Mouse (Mus musculus) embryonic facial prominence, embryonic 13.5 days (tissue): ENCODE results near the gene Bik. TPM values are rescaled to one million over a fixed set of nuclear protein-coding genes. Genes with fewer than 3 reads are reported as not detected.

Experiments used
- ATAC-seq: fragments of 200-750 bp; cut with Nextera tagmentation; 2 replicates; pipeline ENCODE4 v1.8.0; 2017; ENCODE audit warnings: low read depth; ENCODE audit not compliant: insufficient number of reproducible peaks, insufficient read depth, low FRiP score, low TSS enrichment
- H3K27ac ChIP-seq: fragments of 300-500 bp; sonication (generic); 2 replicates; pipeline ENCODE4 v1.5.1; 2015; ENCODE audit warnings: moderate library complexity, mild to moderate bottlenecking, inconsistent platforms
- H3K27me3 ChIP-seq: fragments of 300-500 bp; sonication (generic); 2 replicates; pipeline ENCODE4 v1.6.1; 2015; ENCODE audit warnings: mild to moderate bottlenecking, inconsistent platforms
- H3K36me3 ChIP-seq: fragments of 300-500 bp; sonication (generic); 2 replicates; pipeline ENCODE4 v1.6.1; 2015; ENCODE audit warnings: mild to moderate bottlenecking, inconsistent platforms
- H3K4me1 ChIP-seq: fragments of 300-500 bp; sonication (generic); 2 replicates; pipeline ENCODE4 v1.6.1; 2015; ENCODE audit warnings: inconsistent platforms
- H3K4me2 ChIP-seq: fragments of 300-500 bp; sonication (generic); 2 replicates; pipeline ENCODE4 v1.6.1; 2015; ENCODE audit warnings: moderate library complexity, mild to moderate bottlenecking, inconsistent platforms
- H3K4me3 ChIP-seq: fragments of 300-500 bp; sonication (generic); 2 replicates; pipeline ENCODE4 v1.5.1; 2015; ENCODE audit warnings: mild to moderate bottlenecking, inconsistent platforms
- H3K9ac ChIP-seq: fragments of 300-500 bp; sonication (generic); 2 replicates; pipeline ENCODE4 v1.6.1; 2015; ENCODE audit warnings: mild to moderate bottlenecking, inconsistent platforms
- H3K9me3 ChIP-seq: fragments of 300-500 bp; sonication (generic); 2 replicates; pipeline ENCODE4 v1.6.1; 2016; ENCODE audit warnings: inconsistent platforms
- WGBS: fragments of 180-500 bp; shearing (Covaris S2); methylation state at CpG from one replicate; pipeline ENCODE4 v1.1.7; 2015; ENCODE audit warnings: mixed read lengths; 5-methylcytosine and 5-hydroxymethylcytosine counted together
- polyA plus RNA-seq: library from polyadenylated mRNA; unstranded; fragments of >200 nt; fragmentation: Nextera tagmentation; extraction: Ambion mirVana; gene quantifications from 2 replicates; pipeline ENCODE4 v1.2.1, GENCODE M21; 2015

Bik gene
- polyA plus RNA-seq = 3.6 and 4.0 TPM in 2 replicates

- Histone ChIP-seq H3K9ac (peak within 1 kb of the TSS; percentile 64), H3K4me2 (peak within 1 kb of the TSS; percentile 95), H3K4me1 (peaks cover 17% of the 10 kb centered on the region), H3K4me3 (peak within 1 kb of the TSS; percentile 52), H3K27ac (no peak within 1 kb of the TSS), H3K36me3 (no peaks in the 10 kb centered on the region), H3K9me3 (no peaks in the 10 kb centered on the region), H3K27me3 (peaks cover 55% of the 10 kb centered on the region)
- 1% methylated on average over 44 of the region's 45 CpGs for WGBS
- peak; percentile 67; the same call in 1 of the 2 replicates for ATAC-seq
These were observed at the start of gene Bik for GRCm38 (mm10) chr15:83526424-83527091. Gene Bik, plus strand, starts transcription at chr15:83526862.

- H3K27ac ChIP-seq = no peak overlapping the region
- no peak overlapping the region for H3K9ac ChIP-seq
- WGBS = 59% methylated on average over 3 of the region's 3 CpGs
- H3K9me3 ChIP-seq = no peaks in the 10 kb centered on the region
- no peak overlapping the region for H3K4me3 ChIP-seq
- H3K27me3 ChIP-seq = no peaks in the 10 kb centered on the region
- ATAC-seq = no peak
- peaks cover 14% of the 10 kb centered on the region for H3K4me1 ChIP-seq
- H3K36me3 ChIP-seq = no peaks in the 10 kb centered on the region
- H3K4me2 ChIP-seq = no peak overlapping the region
These were observed 48.6 kb upstream of the Bik start for GRCm38 (mm10) chr15:83478096-83478495.

- Histone ChIP-seq H3K4me3 (no peak overlapping the region), H3K4me2 (no peak overlapping the region), H3K4me1 (peaks cover 3% of the 10 kb centered on the region; the same call in 1 of the 2 replicates), H3K9ac (no peak overlapping the region), H3K27ac (no peak overlapping the region), H3K27me3 (no peaks in the 10 kb centered on the region), H3K9me3 (no peaks in the 10 kb centered on the region), H3K36me3 (peaks cover 9% of the 10 kb centered on the region; the same call in 1 of the 2 replicates)
- no peak for ATAC-seq
- 83% methylated on average over 4 of the region's 4 CpGs for WGBS
These were observed 46.8 kb upstream of the Bik start for GRCm38 (mm10) chr15:83479818-83480217.

GRCm38 (mm10) chr15:83481236-83481780, 45.4 kb upstream of the Bik start:
- no peak overlapping the region for H3K4me2 ChIP-seq
- no peak overlapping the region for H3K4me3 ChIP-seq
- no peak overlapping the region for H3K27ac ChIP-seq
- no peak for ATAC-seq
- 0 out of 2 replicates have a peak, but pooled peaks cover 2% of the 10 kb centered on the region for H3K4me1 ChIP-seq
- 65% methylated on average over 10 of the region's 10 CpGs for WGBS
- H3K9ac ChIP-seq = no peak overlapping the region
- no peaks in the 10 kb centered on the region for H3K27me3 ChIP-seq
- H3K9me3 ChIP-seq = no peaks in the 10 kb centered on the region
- H3K36me3 ChIP-seq = peaks cover 17% of the 10 kb centered on the region; the same call in 1 of the 2 replicates

DNA sequence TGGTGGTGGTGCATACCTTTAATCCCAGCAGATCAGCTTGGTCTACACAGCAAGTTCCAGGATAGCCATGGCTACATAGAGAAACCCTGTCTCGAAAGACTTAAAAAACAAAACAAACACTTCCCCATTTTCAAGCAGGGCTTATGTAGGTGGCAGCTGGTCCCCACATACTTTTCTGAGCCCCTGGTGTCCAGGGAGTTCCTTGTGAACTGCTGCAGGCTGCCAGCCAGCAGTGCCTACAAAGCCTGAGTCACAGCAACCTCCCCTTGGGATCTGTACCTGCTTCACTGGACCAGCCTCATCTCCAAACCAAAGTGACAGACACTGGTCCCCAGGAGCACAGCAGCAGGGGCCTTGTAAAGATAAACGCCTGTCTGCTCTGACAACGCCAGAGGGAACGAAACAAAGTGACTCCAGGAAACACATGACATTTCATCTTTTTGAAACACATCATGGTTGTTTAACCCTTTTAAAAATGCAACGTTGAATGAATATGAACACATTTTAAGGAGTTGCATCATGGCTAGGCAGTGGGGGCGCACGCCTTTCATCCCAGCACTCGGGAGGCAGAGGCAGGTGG, 43.9 kb upstream of the Bik start:
- no peak overlapping the region for H3K27ac ChIP-seq
- no peaks in the 10 kb centered on the region for H3K27me3 ChIP-seq
- H3K4me2 ChIP-seq = no peak overlapping the region
- no peak for ATAC-seq
- peaks cover 30% of the 10 kb centered on the region for H3K36me3 ChIP-seq
- 75% methylated on average over 8 of the region's 8 CpGs for WGBS
- no peaks in the 10 kb centered on the region for H3K9me3 ChIP-seq
- 0 out of 2 replicates have a peak, but pooled peaks cover 2% of the 10 kb centered on the region for H3K4me1 ChIP-seq
- no peak overlapping the region for H3K9ac ChIP-seq
- H3K4me3 ChIP-seq = no peak overlapping the region

DNA sequence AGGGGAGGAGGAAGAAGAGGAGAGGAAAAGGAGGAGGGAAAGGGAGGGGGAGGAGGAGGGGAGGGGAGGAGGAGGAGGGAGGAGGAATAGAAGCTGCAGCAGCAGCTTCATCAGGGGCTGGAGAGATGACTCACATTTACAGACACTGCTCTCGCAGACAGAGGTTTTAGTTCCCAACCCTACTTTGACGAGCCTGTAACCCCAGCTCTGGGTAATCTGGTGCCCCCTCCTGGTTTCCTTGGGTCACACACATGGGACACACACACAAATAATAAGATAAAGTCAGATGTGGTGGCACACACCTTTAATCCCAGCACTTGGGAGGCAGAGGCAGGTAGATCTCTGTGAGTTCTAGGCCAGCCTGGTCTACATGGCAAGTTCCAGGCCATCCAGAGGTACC, 43.2 kb upstream of the Bik start:
- H3K4me2 ChIP-seq = no peak overlapping the region
- peaks cover 31% of the 10 kb centered on the region for H3K36me3 ChIP-seq
- no peak overlapping the region for H3K27ac ChIP-seq
- H3K9me3 ChIP-seq = no peaks in the 10 kb centered on the region
- WGBS = 32% methylated on average over 2 of the region's 2 CpGs
- H3K27me3 ChIP-seq = no peaks in the 10 kb centered on the region
- H3K9ac ChIP-seq = no peak overlapping the region
- H3K4me3 ChIP-seq = no peak overlapping the region
- no peak for ATAC-seq
- 0 out of 2 replicates have a peak, but pooled peaks cover 2% of the 10 kb centered on the region for H3K4me1 ChIP-seq

- Histone ChIP-seq H3K9me3 (no peaks in the 10 kb centered on the region), H3K4me3 (no peak overlapping the region), H3K36me3 (peaks cover 34% of the 10 kb centered on the region), H3K27ac (no peak overlapping the region), H3K27me3 (no peaks in the 10 kb centered on the region), H3K9ac (no peak overlapping the region), H3K4me2 (no peak overlapping the region), H3K4me1 (0 out of 2 replicates have a peak, but pooled peaks cover 2% of the 10 kb centered on the region)
- 85% methylated on average over 10 of the region's 10 CpGs for WGBS
- no peak for ATAC-seq
These were observed 42.4 kb upstream of the Bik start for GRCm38 (mm10) chr15:83484311-83484710.

DNA sequence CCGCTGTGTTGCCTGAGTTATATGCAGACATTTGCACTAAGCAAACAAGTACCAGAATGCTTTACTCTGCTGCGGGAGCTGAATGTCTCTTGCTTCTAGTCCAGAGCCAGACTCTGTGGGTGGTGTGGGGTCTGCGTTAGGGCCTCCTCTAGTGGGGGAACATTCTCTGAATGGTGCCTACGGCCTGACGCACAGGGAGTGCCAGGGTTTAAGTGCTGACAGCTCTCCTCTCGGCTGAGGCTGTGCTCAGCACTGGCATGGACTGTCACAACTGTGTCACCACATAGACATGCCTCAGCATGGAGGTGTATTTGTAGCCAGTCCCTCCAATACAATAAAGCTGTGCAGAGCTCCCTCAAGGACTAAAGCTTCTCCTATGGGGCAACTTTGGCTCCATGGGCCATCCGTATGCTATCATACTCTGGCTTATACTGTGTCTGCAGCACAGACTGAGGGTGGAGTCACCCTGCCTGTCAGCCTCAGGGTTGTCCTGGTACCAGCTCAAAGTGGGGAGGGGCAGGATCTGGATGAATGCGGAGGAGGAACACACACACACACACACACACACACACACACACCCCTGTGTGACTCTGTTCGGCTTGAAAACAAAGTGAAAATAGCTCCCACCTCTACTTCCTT, 39.1 kb upstream of the Bik start:
- Histone ChIP-seq H3K4me3 (no peak overlapping the region), H3K4me1 (no peaks in the 10 kb centered on the region), H3K27me3 (no peaks in the 10 kb centered on the region), H3K27ac (no peak overlapping the region), H3K36me3 (peaks cover 60% of the 10 kb centered on the region), H3K4me2 (no peak overlapping the region), H3K9me3 (no peaks in the 10 kb centered on the region), H3K9ac (no peak overlapping the region)
- ATAC-seq = no peak; the same call in 1 of the 2 replicates
- 61% methylated on average over 9 of the region's 9 CpGs for WGBS

DNA sequence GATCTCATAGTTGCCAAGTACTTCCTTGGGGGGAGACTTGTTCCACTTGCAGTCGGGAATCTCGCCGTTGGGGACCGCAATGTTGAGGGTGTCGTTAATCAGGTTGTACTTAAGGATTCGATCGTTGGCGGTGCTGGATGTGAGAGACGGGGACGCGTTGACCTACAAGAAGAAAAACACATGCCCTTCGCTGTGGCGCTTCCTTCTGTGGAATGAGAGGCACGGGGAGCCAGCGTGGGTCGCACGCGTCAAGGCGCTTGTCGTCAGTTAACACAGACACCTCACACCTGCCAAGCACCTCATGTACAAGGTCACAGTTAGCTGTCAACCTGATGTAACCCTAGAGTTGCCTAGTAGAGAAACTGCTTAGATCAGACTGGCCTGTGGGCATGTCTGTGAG, 37.2 kb upstream of the Bik start:
- Histone ChIP-seq H3K27ac (no peak overlapping the region), H3K4me3 (no peak overlapping the region), H3K9me3 (no peaks in the 10 kb centered on the region), H3K4me2 (no peak overlapping the region), H3K4me1 (no peaks in the 10 kb centered on the region), H3K36me3 (peaks cover 67% of the 10 kb centered on the region), H3K9ac (no peak overlapping the region), H3K27me3 (no peaks in the 10 kb centered on the region)
- WGBS = 93% methylated on average over 20 of the region's 20 CpGs
- ATAC-seq = no peak

DNA sequence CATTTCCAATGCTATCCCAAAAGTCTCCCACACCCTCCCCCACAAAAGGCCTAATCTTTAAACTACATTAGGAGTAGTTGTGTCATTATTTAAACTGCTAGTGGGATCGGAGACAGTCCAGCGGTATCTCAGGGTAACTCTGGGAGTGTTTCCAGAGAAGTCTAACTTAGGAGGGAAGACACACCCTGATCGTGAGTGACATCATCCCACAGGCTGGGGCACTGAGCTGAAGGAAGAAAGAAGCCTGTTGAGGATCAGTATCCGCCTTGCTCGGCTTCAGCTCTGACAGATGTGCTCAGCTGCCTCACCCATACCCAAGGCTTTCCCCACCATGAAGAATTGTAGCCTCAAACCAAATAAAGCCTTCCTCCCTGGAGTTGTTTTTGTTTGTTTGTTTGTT, 34.8 kb upstream of the Bik start:
- no peaks in the 10 kb centered on the region for H3K27me3 ChIP-seq
- H3K9me3 ChIP-seq = no peaks in the 10 kb centered on the region
- H3K4me1 ChIP-seq = no peaks in the 10 kb centered on the region
- 78% methylated on average over 5 of the region's 5 CpGs for WGBS
- H3K4me3 ChIP-seq = no peak overlapping the region
- no peak overlapping the region for H3K4me2 ChIP-seq
- peaks cover 71% of the 10 kb centered on the region for H3K36me3 ChIP-seq
- ATAC-seq = no peak
- no peak overlapping the region for H3K9ac ChIP-seq
- H3K27ac ChIP-seq = no peak overlapping the region

- H3K36me3 ChIP-seq = peaks cover 81% of the 10 kb centered on the region
- no peak overlapping the region for H3K27ac ChIP-seq
- WGBS = 82% methylated on average over 7 of the region's 7 CpGs
- no peak for ATAC-seq
- H3K4me3 ChIP-seq = no peak overlapping the region
- no peaks in the 10 kb centered on the region for H3K4me1 ChIP-seq
- no peak overlapping the region for H3K9ac ChIP-seq
- H3K4me2 ChIP-seq = no peak overlapping the region
- no peaks in the 10 kb centered on the region for H3K27me3 ChIP-seq
- no peaks in the 10 kb centered on the region for H3K9me3 ChIP-seq
These were observed 32.6 kb upstream of the Bik start for GRCm38 (mm10) chr15:83493856-83494571.
